Mouse (Mus musculus): Measurements from ENCODE around the gene Hhat.

GRCm38 (mm10) chr1:192699101-192699500, 71.9 kb downstream of the Hhat start:
- TF ChIP-seq MYOD1 (IDR thresholded peaks at IDR 0.05; ENCODE audit: control insufficient read depth, insufficient read length, low read depth), result no peak
- no peak for TF ChIP-seq CTCF (IDR thresholded peaks at IDR 0.05; ENCODE audit: control insufficient read depth, insufficient read depth, insufficient read length)
- TF ChIP-seq MAX (IDR thresholded peaks at IDR 0.05), result no peak
